Mouse (Mus musculus): ENCODE data around the gene Mogs. TPM values are rescaled to one million over a fixed set of nuclear protein-coding genes. Genes with fewer than 3 reads are reported as not detected.

The Mogs gene
- polyA plus RNA-seq, 1 experiment from 2014 or later = 34.6 TPM

- ChIA-PET CTCF (no interaction called here), POLR2A (no interaction called here)
- TF ChIP-seq CTCF (IDR thresholded peaks at IDR 0.05) = no peak
- no peak for ATAC-seq
- H3K27me3 ChIP-seq = no peaks in the 10 kb centered on the region
- in situ Hi-C loops (cut with MboI; ENCODE audit: low pct_unique_long_range_greater_than_20kb) = no loop called here
- no peak for DNase-seq (ENCODE audit: low read depth, low spot score)
These were observed 46.1 kb downstream of the Mogs start for GRCm38 (mm10) chr6:83161442-83161841.

DNA sequence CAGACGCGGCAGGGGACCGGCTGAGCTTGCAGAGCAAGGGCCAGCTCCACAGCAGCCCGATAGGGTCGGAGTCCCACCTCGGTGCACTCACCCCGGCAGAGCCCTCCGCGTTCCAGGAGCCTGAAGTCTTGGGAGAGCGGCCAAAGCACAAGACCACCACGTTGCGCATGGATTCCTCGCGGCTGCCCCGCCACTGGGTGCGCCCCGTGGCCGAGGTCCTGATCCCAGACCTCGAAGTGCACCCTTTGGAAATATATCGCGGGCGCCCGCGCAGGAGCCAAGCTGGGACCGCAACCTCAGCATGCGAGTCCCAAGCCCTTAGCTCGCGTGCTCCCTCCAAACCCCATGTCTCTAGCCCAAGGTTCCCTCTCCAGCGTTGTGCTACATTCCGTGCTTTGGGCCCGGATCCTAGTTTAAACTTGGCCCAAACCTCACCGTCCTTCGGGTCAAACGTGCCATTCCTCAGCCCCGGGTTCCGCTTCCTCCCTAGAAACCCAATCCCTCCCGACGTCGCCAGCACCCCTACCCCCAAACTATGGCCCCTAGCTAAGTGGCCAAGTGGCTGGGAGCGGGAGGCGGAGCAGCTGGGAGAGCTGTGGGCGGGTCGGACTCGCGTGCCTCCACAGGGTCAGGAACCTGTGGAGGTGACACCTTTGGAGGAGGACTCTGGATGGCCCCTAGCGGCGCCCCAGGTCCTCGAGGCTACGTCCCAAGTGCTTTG, 46.8 kb downstream of the Mogs start:
- ATAC-seq (no peak), DNase-seq (ENCODE audit: low read depth, low spot score) (no peak)
- ChIA-PET CTCF (interaction anchor here (0.8 to 1.8 kb wide), 7 partner anchors 40 to 166 kb away, joined by 3 to 7 read pairs (median 3); partner anchors contain the start of gene Wbp1), POLR2A (no interaction called here)
- in situ Hi-C loops (cut with MboI; ENCODE audit: low pct_unique_long_range_greater_than_20kb) = no loop called here
- H3K27me3 ChIP-seq = no peaks in the 10 kb centered on the region
- no peak for TF ChIP-seq CTCF (IDR thresholded peaks at IDR 0.05)

DNA sequence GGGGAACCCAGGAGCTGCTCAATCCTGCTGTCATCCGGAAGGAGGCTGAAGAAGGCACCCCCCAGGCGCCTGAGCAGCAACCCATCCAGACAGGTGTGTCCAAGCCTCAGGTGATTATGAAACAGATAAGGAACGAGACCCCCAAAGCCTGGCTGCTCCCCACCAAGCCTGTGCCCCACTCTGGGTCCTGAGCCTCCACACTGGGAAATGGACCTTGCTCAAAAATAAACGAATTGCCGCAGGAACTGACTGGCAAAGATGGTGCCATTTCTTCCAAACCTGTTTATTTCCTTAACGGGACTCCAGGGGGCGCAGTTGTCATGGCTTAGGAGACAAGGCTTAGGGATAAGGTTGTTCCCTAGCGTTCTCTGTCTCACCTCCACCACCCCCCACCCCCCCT, 47.4 kb downstream of the Mogs start:
- H3K27me3 ChIP-seq = no peaks in the 10 kb centered on the region
- ChIA-PET POLR2A (no interaction called here), CTCF (interaction anchor here (0.8 to 1.8 kb wide), 7 partner anchors 41 to 167 kb away, joined by 3 to 7 read pairs (median 3); partner anchors contain the start of gene Wbp1)
- ATAC-seq (no peak), DNase-seq (ENCODE audit: low read depth, low spot score) (no peak)
- in situ Hi-C loops (cut with MboI; ENCODE audit: low pct_unique_long_range_greater_than_20kb) = no loop called here
- TF ChIP-seq CTCF (IDR thresholded peaks at IDR 0.05) = no peak

DNA sequence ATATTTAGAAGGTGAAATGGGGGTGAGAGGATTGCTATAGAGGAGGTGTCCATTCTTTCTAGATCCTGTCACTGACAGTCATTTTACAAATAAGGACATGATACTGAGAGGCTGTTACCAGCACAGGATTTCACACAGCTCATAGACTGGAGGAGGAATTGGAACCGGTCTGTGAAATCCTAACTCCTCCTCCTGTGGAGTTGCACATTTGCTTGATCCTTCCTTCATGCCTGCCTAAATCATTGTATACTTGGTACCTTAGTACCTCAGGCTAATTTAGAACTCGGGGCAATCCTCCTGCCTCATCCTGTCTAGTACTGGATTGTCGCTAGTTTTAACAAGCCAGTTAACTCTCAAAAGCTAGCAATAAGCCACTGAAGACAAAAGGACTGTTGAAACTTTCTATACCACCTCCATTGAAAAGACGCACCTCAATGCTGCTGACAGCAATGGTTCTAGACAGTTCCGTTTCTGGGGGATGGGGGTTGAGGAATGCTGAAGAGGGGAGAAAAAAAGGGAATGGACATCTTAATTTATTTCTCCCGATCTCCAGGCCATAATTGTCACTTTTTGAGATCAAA, 49.8 kb downstream of the Mogs start:
- no peaks in the 10 kb centered on the region for H3K27me3 ChIP-seq
- no peak for DNase-seq (ENCODE audit: low read depth, low spot score)
- POLR2A ChIA-PET = no interaction called here
- CTCF ChIA-PET = interaction anchor here (0.6 to 2.1 kb wide), 17 partner anchors 8 to 169 kb away, joined by 3 to 8 read pairs (median 3); no protein-coding TSS in a partner anchor
- in situ Hi-C loops (cut with MboI; ENCODE audit: low pct_unique_long_range_greater_than_20kb) = loop anchor here (5.0 kb wide), 2 partner anchors 47 to 102 kb away; no protein-coding TSS in a partner anchor
- no peak for ATAC-seq
- TF ChIP-seq CTCF (IDR thresholded peaks at IDR 0.05) = no peak

DNA sequence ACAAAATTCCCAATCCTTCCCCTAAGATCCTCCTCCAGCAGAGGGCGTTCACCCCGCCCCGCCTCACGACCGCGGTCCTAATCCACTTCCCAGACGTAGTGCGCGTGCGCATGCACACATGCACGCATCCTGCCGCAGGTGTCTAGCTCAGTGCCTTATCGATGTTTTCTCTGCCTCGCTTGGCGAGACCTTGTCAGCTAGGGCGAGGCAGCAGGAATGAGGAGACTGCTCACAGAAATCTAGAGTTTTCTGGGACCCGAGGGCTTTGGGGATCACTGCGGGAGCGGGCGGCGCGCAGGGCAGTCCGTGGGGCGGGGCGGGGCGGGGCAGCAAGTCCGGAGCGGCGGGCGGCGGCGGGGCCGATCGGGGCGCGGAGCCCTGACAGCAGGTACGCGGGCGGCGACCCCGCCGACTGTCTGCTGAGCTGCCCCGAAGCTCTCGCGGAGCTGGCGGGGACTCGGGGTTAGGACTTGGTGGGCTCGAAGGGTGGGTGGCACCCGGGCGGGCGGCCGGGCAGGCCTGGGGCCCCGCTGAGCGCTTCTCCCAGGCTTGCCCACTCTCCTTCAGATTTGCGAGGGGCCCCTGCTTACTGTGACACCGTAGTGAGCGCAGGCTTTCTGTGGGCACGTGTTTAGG, 50.4 kb downstream of the Mogs start, which contains the start of gene Dctn1:
Gene Dctn1, plus strand, starts transcription at position 314 of the 636 bp plus-strand sequence.
- ATAC-seq = peak; percentile 58
- in situ Hi-C loops (cut with MboI; ENCODE audit: low pct_unique_long_range_greater_than_20kb) = loop anchor here (5.0 kb wide), 2 partner anchors 47 to 102 kb away; no protein-coding TSS in a partner anchor
- CTCF ChIA-PET = interaction anchor here (0.6 to 2.1 kb wide), 15 partner anchors 8 to 169 kb away, joined by 3 to 8 read pairs (median 3); no protein-coding TSS in a partner anchor
- DNase-seq (ENCODE audit: low read depth, low spot score) = peak; percentile 65
- TF ChIP-seq CTCF (IDR thresholded peaks at IDR 0.05) = no peak
- POLR2A ChIA-PET = no interaction called here
- H3K27me3 ChIP-seq = no peaks in the 10 kb centered on the region

- DNase-seq (ENCODE audit: low read depth, low spot score) = no peak
- ATAC-seq = peak; percentile 18
These were observed 50.9 kb downstream of the Mogs start for GRCm38 (mm10) chr6:83166243-83166630.

More at GRCm38 (mm10) chr6:83166243-83166630, 50.9 kb downstream of the Mogs start:
- TF ChIP-seq CTCF (IDR thresholded peaks at IDR 0.05) = no peak
- in situ Hi-C loops (cut with MboI; ENCODE audit: low pct_unique_long_range_greater_than_20kb) = loop anchor here (5.0 kb wide), 2 partner anchors 46 to 101 kb away; no protein-coding TSS in a partner anchor
- CTCF ChIA-PET = interaction anchor here (0.6 to 2.1 kb wide), 14 partner anchors 7 to 170 kb away, joined by 3 to 8 read pairs (median 3); no protein-coding TSS in a partner anchor
- no peaks in the 10 kb centered on the region for H3K27me3 ChIP-seq
- POLR2A ChIA-PET = interaction anchor here (1.8 kb wide), 1 partner anchor 13 kb away, joined by 7 read pairs; no protein-coding TSS in a partner anchor

Other genes starting within 250 kb of the Mogs start
- 2.1 TPM for gene Sema4f, start 175.7 kb upstream of the Mogs start, polyA plus RNA-seq (2021)
- not detected for gene M1ap, start 168.6 kb upstream of the Mogs start, polyA plus RNA-seq (2021)
- gene Dok1, start 82.0 kb upstream of the Mogs start, polyA plus RNA-seq (2021) = 17.9 TPM
- gene Loxl3, start 81.3 kb upstream of the Mogs start, polyA plus RNA-seq (2021) = 2.5 TPM
- 160 TPM for gene Aup1, start 61.0 kb upstream of the Mogs start, polyA plus RNA-seq (2021)
- 63.1 TPM for gene Htra2, start 60.2 kb upstream of the Mogs start, polyA plus RNA-seq (2021)
- gene Dqx1, start 57.7 kb upstream of the Mogs start, polyA plus RNA-seq (2021) = 0.51 TPM
- 0.24 TPM for gene Tlx2, start 45.2 kb upstream of the Mogs start, polyA plus RNA-seq (2021)
- 19.7 TPM for gene Pcgf1, start 37.6 kb upstream of the Mogs start, polyA plus RNA-seq (2021)
- gene Lbx2, start 29.1 kb upstream of the Mogs start, polyA plus RNA-seq (2021) = 0.51 TPM
- 3.5 TPM for gene Ccdc142, start 13.9 kb upstream of the Mogs start, polyA plus RNA-seq (2021)
- 3.7 TPM for gene Gm42688, start 13.9 kb upstream of the Mogs start, polyA plus RNA-seq (2021)
- gene Mrpl53, start 6.5 kb upstream of the Mogs start, polyA plus RNA-seq (2021) = 93.4 TPM
- 95.1 TPM for gene Wbp1, start 6.1 kb downstream of the Mogs start, polyA plus RNA-seq (2021)
- 46.4 TPM for gene Ino80b, start 9.9 kb downstream of the Mogs start, polyA plus RNA-seq (2021)
- 16.3 TPM for gene Rtkn, start 20.0 kb downstream of the Mogs start, polyA plus RNA-seq (2021)
- 18.9 TPM for gene Wdr54, start 40.9 kb downstream of the Mogs start, polyA plus RNA-seq (2021)
- gene 1700003E16Rik, start 40.9 kb downstream of the Mogs start, polyA plus RNA-seq (2021) = 5.9 TPM
- 121 TPM for gene Dctn1, start 50.4 kb downstream of the Mogs start, polyA plus RNA-seq (2021)
- 0.04 TPM for gene Slc4a5, start 104.3 kb downstream of the Mogs start, polyA plus RNA-seq (2021)
- 117 TPM for gene Mthfd2, start 210.4 kb downstream of the Mogs start, polyA plus RNA-seq (2021)
- gene Mob1a, start 210.5 kb downstream of the Mogs start, polyA plus RNA-seq (2021) = 90.6 TPM
- gene Bola3, start 233.7 kb downstream of the Mogs start, polyA plus RNA-seq (2021) = 126 TPM